Mouse (Mus musculus) frontal cortex, adult 2 months (tissue): Measurements from ENCODE around the gene Tmem106b. TPM values are rescaled to one million over a fixed set of nuclear protein-coding genes. Genes with fewer than 3 reads are reported as not detected.

ENCODE experiments used
- polyA plus RNA-seq: library from polyadenylated mRNA; depleted of rRNA; stranded (reverse); fragments of >200 nt; gene quantifications from 2 replicates; pipeline ENCODE4 v1.2.3, GENCODE M21; 2012; rRNA removed

The Tmem106b gene
- polyA plus RNA-seq, 1 experiment: 57.6 TPM

Other genes starting within 250 kb of the Tmem106b start
- 0.02 TPM in 1 of 2 replicates, not detected in the other for gene Vwde, start 155.2 kb downstream of the Tmem106b start, polyA plus RNA-seq